Mouse (Mus musculus) heart, embryonic 14.5 days (tissue): ENCODE measurements at regions not wholly inside any gene's neighbourhood (a gene's known extent, or its start where the extent isn't known, plus 50 kb on each side); places are given as distances from the start of the nearest gene placed in this dataset.
"Not testable (repeated sequence)": the region's sequence is repeated elsewhere in the genome, so short reads cannot be mapped to it uniquely, and the experiment has no call there.

Experiments
- ATAC-seq: fragments of 200-750 bp; cut with Nextera tagmentation; 2 replicates; pipeline ENCODE4 v1.8.0; 2017; ENCODE audit warnings: low read depth, moderate TSS enrichment; ENCODE audit not compliant: insufficient number of reproducible peaks, insufficient read depth, low FRiP score
- H3K27ac ChIP-seq, 2 experiments: fragments of 200-500 bp in 1 of 2; fragments of 300-500 bp in 1 of 2; sonication (generic) in 1 of 2; replicated peaks in 1 of 2; 2 replicates each; pipeline ENCODE4 v1.5.1; 2012 to 2014; ENCODE audit warnings: low read depth in 2 of 2, low read length in 2 of 2, control low read depth in 1 of 2, mild to moderate bottlenecking in 1 of 2, mixed read lengths in 1 of 2; ENCODE audit not compliant: control insufficient read depth in 1 of 2, insufficient read depth in 1 of 2
- H3K27me3 ChIP-seq: fragments of 300-500 bp; sonication (generic); 2 replicates; pipeline ENCODE4 v1.6.1; 2014; ENCODE audit warnings: mild to moderate bottlenecking, low read length, control low read depth; ENCODE audit not compliant: control insufficient read depth, insufficient read depth
- H3K36me3 ChIP-seq: fragments of 300-500 bp; sonication (generic); 2 replicates; pipeline ENCODE4 v1.6.1; 2014; ENCODE audit warnings: mild to moderate bottlenecking, control low read depth, low read length, mixed read lengths; ENCODE audit not compliant: control insufficient read depth, insufficient read depth
- H3K4me1 ChIP-seq, 2 experiments: fragments of 200-500 bp in 1 of 2; fragments of 300-500 bp in 1 of 2; sonication (generic) in 1 of 2; 2 replicates each; pipeline ENCODE4 v1.6.1; 2012 to 2014; ENCODE audit warnings: low read length in 2 of 2, control low read depth in 1 of 2, mixed read lengths in 1 of 2; ENCODE audit not compliant: control insufficient read depth in 2 of 2, insufficient read depth in 2 of 2
- H3K4me2 ChIP-seq: fragments of 300-500 bp; sonication (generic); 2 replicates; pipeline ENCODE4 v1.6.1; 2014; ENCODE audit warnings: mild to moderate bottlenecking, low read length
- H3K4me3 ChIP-seq, 2 experiments: fragments of 200-500 bp in 1 of 2; fragments of 300-500 bp in 1 of 2; sonication (generic) in 1 of 2; 2 replicates each; pipeline ENCODE4 v1.5.1; 2012 to 2014; ENCODE audit warnings: low read length in 2 of 2, mild to moderate bottlenecking in 2 of 2, control low read depth in 1 of 2, low read depth in 1 of 2, moderate library complexity in 1 of 2; ENCODE audit not compliant: control insufficient read depth in 1 of 2, insufficient read depth in 1 of 2
- H3K9ac ChIP-seq: fragments of 300-500 bp; sonication (generic); 2 replicates; pipeline ENCODE4 v1.6.1; 2014; ENCODE audit warnings: mild to moderate bottlenecking, low read length
- H3K9me3 ChIP-seq: fragments of 300-500 bp; sonication (generic); 2 replicates; pipeline ENCODE4 v1.6.1; 2016; ENCODE audit warnings: low read length, control low read depth; ENCODE audit not compliant: control insufficient read depth
- WGBS: fragments of 180-500 bp; shearing (Covaris S2); extraction: QIAGEN DNeasy Blood & Tissue Kit; methylation state at CpG from one replicate; pipeline ENCODE4 v1.1.7; 2014; 5-methylcytosine and 5-hydroxymethylcytosine counted together

DNA sequence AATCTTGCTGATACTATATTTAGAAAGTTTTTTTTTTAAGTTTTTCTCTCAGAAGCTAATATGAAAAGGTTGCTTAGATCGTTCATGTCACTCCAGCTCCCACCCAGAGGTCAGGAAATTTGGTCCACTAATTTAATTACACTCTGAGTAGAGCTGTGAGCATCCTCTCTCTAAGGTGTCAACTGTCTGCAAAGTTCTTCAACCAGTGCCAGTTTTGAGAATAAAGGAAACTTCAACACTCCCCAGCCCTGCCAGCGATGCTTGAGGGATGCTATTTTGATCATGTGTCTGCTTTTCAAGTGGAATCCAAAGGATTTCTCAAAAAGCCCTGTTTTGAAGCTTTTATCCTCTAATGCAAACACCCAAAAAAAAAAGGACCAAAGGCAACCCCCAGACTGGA is 467.6 kb downstream of the Rfpl4b start:
- Histone ChIP-seq H3K36me3 (no peaks in the 10 kb centered on the region), H3K4me2 (no peak overlapping the region), H3K9me3 (no peaks in the 10 kb centered on the region), H3K27me3 (no peaks in the 10 kb centered on the region), H3K27ac (no peak overlapping the region), H3K9ac (no peak overlapping the region), H3K4me3 (no peak overlapping the region), H3K4me1 (no peaks in the 10 kb centered on the region)
- no peak for ATAC-seq
- 65% methylated on average over 2 of the region's 2 CpGs for WGBS

DNA sequence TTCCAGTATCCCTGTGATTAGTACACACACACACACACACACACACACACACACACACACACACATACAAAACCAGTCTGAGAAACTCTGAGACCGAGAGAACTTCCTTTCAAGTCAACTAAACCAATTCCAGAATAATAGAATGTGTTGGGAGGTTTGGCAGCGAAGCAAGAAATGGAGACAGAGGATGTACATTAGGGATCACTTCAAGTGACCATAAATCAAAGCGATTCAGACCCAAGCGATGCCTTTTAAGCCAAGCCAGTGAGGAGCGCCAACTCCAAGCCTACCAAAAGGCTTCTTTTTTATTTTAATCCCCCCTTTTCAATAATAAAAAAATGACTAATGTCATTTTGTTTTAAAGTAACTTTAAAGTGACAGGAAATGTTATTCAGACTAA is 468.1 kb downstream of the Rfpl4b start:
- no peak overlapping the region for H3K4me2 ChIP-seq
- H3K4me3 ChIP-seq: no peak overlapping the region
- no peak for ATAC-seq
- H3K36me3 ChIP-seq: no peaks in the 10 kb centered on the region
- WGBS: 81% methylated on average over 5 of the region's 5 CpGs
- no peaks in the 10 kb centered on the region for H3K9me3 ChIP-seq
- H3K27ac ChIP-seq: no peak overlapping the region
- no peaks in the 10 kb centered on the region for H3K27me3 ChIP-seq
- H3K4me1 ChIP-seq: no peaks in the 10 kb centered on the region
- no peak overlapping the region for H3K9ac ChIP-seq

GRCm38 (mm10) chr10:38347029-38347428 is 474.6 kb downstream of the Rfpl4b start:
- ATAC-seq, H3K9ac ChIP-seq, H3K36me3 ChIP-seq, H3K27me3 ChIP-seq, H3K4me1 ChIP-seq, H3K4me3 ChIP-seq, H3K27ac ChIP-seq, H3K9me3 ChIP-seq: not testable (repeated sequence)
- H3K4me2 ChIP-seq: peak overlapping the region; percentile 31; the same call in 1 of the 2 replicates
- 47% methylated on average over 8 of the region's 8 CpGs for WGBS

DNA sequence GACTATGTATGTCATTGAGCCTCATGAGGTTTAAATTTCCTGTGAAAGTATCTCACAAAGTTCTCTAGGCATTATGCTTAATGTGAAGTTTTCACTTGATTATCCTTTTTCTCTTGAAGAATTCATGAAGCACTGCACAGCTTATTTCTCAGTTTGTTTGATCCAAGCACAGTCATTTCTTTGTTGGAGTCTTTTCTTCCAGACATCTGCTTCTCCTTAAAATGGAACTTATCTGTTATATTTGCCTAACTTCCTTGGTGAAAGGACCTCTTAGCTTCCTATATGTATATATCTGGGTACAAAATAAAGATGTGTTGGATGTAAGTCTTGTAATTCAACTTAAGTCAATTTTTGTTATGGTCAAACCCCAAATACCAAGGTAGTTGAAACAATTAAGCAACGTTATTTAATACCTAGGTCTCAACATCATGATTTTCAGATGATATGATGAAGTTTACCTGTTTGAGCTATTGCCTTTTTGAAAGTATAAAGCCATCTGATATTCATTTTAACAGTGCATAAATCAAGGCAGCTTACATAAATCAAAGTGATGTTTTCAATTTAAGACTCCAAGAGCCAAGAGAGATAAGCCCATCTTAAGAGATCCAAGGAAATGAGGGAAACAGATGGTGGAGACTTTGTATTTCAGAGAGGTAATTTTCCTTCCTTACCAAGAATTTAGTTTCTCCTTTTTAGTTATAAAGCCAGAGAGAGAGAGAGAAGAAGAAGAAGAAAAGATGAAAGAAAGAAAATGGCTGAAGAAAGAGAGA is 481.0 kb downstream of the Rfpl4b start:
- WGBS: 60% methylated on average over 1 of the region's 1 CpGs
- no peak overlapping the region for H3K27ac ChIP-seq
- H3K9ac ChIP-seq: no peak overlapping the region
- no peaks in the 10 kb centered on the region for H3K36me3 ChIP-seq
- H3K4me1 ChIP-seq: no peaks in the 10 kb centered on the region
- no peaks in the 10 kb centered on the region for H3K27me3 ChIP-seq
- H3K9me3 ChIP-seq: no peaks in the 10 kb centered on the region
- ATAC-seq: no peak
- no peak overlapping the region for H3K4me3 ChIP-seq
- no peak overlapping the region for H3K4me2 ChIP-seq

GRCm38 (mm10) chr10:38308716-38309392 is 512.7 kb downstream of the Rfpl4b start:
- Histone ChIP-seq H3K9ac (no peak overlapping the region), H3K27me3 (no peaks in the 10 kb centered on the region), H3K27ac (peak overlapping the region in 1 of 2 experiments; percentile 2; a peak in 2 of 4 replicates), H3K4me2 (no peak overlapping the region), H3K9me3 (no peaks in the 10 kb centered on the region), H3K4me3 (no peak overlapping the region), H3K36me3 (no peaks in the 10 kb centered on the region), H3K4me1 (no peaks in the 10 kb centered on the region)
- WGBS: 54% methylated on average over 5 of the region's 5 CpGs
- ATAC-seq: no peak

DNA sequence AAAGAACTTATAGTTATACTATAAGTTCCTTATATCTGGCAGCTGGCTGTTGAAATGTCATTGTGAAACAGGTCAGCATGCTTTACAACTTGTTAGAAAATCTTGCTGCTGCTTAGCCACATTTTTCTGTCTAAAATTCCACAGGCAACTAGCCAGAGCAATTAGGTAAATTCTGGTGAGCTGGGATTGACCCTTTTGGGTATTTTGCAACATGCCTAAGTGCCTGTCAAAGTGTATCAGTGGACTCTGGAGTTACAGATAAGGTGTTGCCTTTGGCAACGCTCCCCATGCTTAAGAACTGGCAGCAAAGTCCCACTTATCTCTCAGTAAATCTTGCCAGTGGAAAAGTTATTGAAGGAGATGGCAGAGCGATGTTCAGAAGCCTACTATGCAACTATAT is 525.9 kb downstream of the Rfpl4b start:
- no peak for ATAC-seq
- Histone ChIP-seq H3K4me3 (no peak overlapping the region), H3K9ac (no peak overlapping the region), H3K4me2 (no peak overlapping the region), H3K9me3 (no peaks in the 10 kb centered on the region), H3K27me3 (no peaks in the 10 kb centered on the region), H3K36me3 (no peaks in the 10 kb centered on the region), H3K4me1 (no peaks in the 10 kb centered on the region), H3K27ac (no peak overlapping the region)
- WGBS: 25% methylated on average over 2 of the region's 2 CpGs

- no peak for ATAC-seq
- Histone ChIP-seq H3K4me2 (no peak overlapping the region), H3K27ac (no peak overlapping the region), H3K4me3 (no peak overlapping the region), H3K27me3 (no peaks in the 10 kb centered on the region), H3K9ac (no peak overlapping the region), H3K9me3 (no peaks in the 10 kb centered on the region), H3K4me1 (no peaks in the 10 kb centered on the region), H3K36me3 (no peaks in the 10 kb centered on the region)
- WGBS: 60% methylated on average over 6 of the region's 6 CpGs
Observed at GRCm38 (mm10) chr10:38288689-38289283, 532.8 kb downstream of the Rfpl4b start.
